Mouse (Mus musculus) kidney, postnatal 25 days (tissue): ENCODE data around the gene Gm21366.
"Not testable (repeated sequence)": the region's sequence is repeated elsewhere in the genome, so short reads cannot be mapped to it uniquely, and the experiment has no call there.

ENCODE experiments used
- DNase-seq, 2 experiments: peaks; one replicate each; pipeline ENCODE4 v3.0.0; 2021; ENCODE audit warnings: mixed read lengths in 2 of 2

The Gm21366 gene

DNA sequence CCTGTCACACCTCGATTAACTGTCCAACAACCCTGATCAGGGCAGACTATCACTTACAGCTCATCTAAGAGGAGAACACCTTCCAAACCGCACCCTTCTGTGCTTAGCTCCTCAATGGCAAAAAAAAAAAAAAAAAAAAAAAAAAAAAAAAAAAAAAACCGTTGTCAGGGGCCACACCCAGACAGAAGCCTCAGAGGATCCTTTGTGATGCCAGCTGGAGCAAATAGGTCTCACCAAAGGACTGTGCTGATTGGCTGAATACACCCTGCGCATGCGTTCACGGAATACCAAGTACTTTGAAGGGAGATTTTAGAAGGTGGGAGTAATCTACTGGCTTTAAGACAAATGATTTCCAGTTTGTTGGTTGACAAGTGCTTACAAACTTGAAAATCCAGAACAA, at the start of gene Gm21366:
TSS of gene Gm21366 (minus strand) at position 101 of the 400 bp plus-strand sequence.
- DNase-seq, result not testable (repeated sequence)
